Mouse (Mus musculus) embryo, embryonic 10.5 days (tissue): ENCODE data around the gene Lpcat3.

Experiments
- DNase-seq: peaks from one replicate; pipeline ENCODE4 v3.0.0-alpha.2; 2015; ENCODE audit warnings: low spot score

Lpcat3 gene

GRCm38 (mm10) chr6:124706061-124706627 is 43.3 kb downstream of the Lpcat3 start:
- no peak for DNase-seq

GRCm38 (mm10) chr6:124708289-124708889 is 45.6 kb downstream of the Lpcat3 start:
- DNase-seq: no peak

- DNase-seq: peak; percentile 99
Observed at GRCm38 (mm10) chr6:124711824-124712782, 49.3 kb downstream of the Lpcat3 start, which contains the start of the genes Emg1 and Phb2. Gene Emg1 (minus strand): TSS chr6:124712178. Gene Phb2 (plus strand): TSS chr6:124712336.

GRCm38 (mm10) chr6:124712918-124713317 is 50.1 kb downstream of the Lpcat3 start:
- no peak for DNase-seq

GRCm38 (mm10) chr6:124716864-124717490 is 54.1 kb downstream of the Lpcat3 start:
- peak; percentile 75 for DNase-seq

GRCm38 (mm10) chr6:124717968-124718367 is 55.1 kb downstream of the Lpcat3 start:
- DNase-seq: no peak

- DNase-seq: no peak
Observed at GRCm38 (mm10) chr6:124718703-124719102, 55.9 kb downstream of the Lpcat3 start.

- no peak for DNase-seq
Observed at GRCm38 (mm10) chr6:124719354-124719978, 56.6 kb downstream of the Lpcat3 start.

- DNase-seq: no peak
Observed at GRCm38 (mm10) chr6:124720904-124721303, 58.1 kb downstream of the Lpcat3 start.

- DNase-seq: no peak
Observed at GRCm38 (mm10) chr6:124722876-124723473, 60.1 kb downstream of the Lpcat3 start.

- no peak for DNase-seq
Observed at GRCm38 (mm10) chr6:124723541-124723940, 60.7 kb downstream of the Lpcat3 start.

- DNase-seq: no peak
Observed at GRCm38 (mm10) chr6:124724472-124724871, 61.6 kb downstream of the Lpcat3 start.

- DNase-seq: no peak
Observed at GRCm38 (mm10) chr6:124728621-124729020, 65.8 kb downstream of the Lpcat3 start.

- no peak for DNase-seq
Observed at GRCm38 (mm10) chr6:124729850-124730705, 67.3 kb downstream of the Lpcat3 start.

GRCm38 (mm10) chr6:124731038-124731437 is 68.2 kb downstream of the Lpcat3 start:
- DNase-seq: no peak

GRCm38 (mm10) chr6:124732476-124733370 is 69.9 kb downstream of the Lpcat3 start:
- DNase-seq: peak; percentile 36

GRCm38 (mm10) chr6:124734417-124734816 is 71.6 kb downstream of the Lpcat3 start:
- no peak for DNase-seq

GRCm38 (mm10) chr6:124737040-124737439 is 74.2 kb downstream of the Lpcat3 start:
- DNase-seq: no peak

- DNase-seq: peak; percentile 56
Observed at GRCm38 (mm10) chr6:124738511-124739023, 75.7 kb downstream of the Lpcat3 start, which contains the start of gene Ptpn6. Gene Ptpn6 (minus strand): TSS chr6:124738714.
